Mouse (Mus musculus) bone marrow, adult 2 months (tissue): ENCODE data around the gene Spout1.
A peak's percentile ranks its signal among the peaks of the same experiment; 100 is the strongest.

Source experiments
- CTCF ChIP-seq: fragments of 200-500 bp; IDR thresholded peaks from 2 replicates; pipeline ENCODE4 v1.5.1; 2011; ENCODE audit warnings: low read length, control low read depth; ENCODE audit not compliant: control insufficient read depth, insufficient read depth
- POLR2A ChIP-seq: fragments of 200-500 bp; IDR thresholded peaks from 2 replicates; pipeline ENCODE4 v1.6.1; 2011; ENCODE audit warnings: low read depth, mild to moderate bottlenecking, control low read depth, low read length, borderline replicate concordance; ENCODE audit not compliant: control insufficient read depth

- TF ChIP-seq CTCF (no peak), POLR2A (peak; percentile 90; the same call in 1 of the 2 replicates)
These were observed 53.6 kb downstream of the Spout1 start, which contains the start of gene Zer1 for GRCm38 (mm10) chr2:30124472-30125274.
